Mouse (Mus musculus): ENCODE measurements around the gene AA467197. TPM values are rescaled to one million over a fixed set of nuclear protein-coding genes. Genes with fewer than 3 reads are reported as not detected.

Gene AA467197
- polyA plus RNA-seq, 1 experiment from 2014 or later, result 0.63 TPM

GRCm38 (mm10) chr2:122681379-122682137 lies 44.8 kb downstream of the AA467197 start:
- H3K27ac ChIP-seq, result no peak overlapping the region
- ATAC-seq (ENCODE audit: low FRiP score, low read depth), result no peak; the same call in 1 of the 2 replicates
- WGBS, result 88% methylated on average over 5 of the region's 5 CpGs

DNA sequence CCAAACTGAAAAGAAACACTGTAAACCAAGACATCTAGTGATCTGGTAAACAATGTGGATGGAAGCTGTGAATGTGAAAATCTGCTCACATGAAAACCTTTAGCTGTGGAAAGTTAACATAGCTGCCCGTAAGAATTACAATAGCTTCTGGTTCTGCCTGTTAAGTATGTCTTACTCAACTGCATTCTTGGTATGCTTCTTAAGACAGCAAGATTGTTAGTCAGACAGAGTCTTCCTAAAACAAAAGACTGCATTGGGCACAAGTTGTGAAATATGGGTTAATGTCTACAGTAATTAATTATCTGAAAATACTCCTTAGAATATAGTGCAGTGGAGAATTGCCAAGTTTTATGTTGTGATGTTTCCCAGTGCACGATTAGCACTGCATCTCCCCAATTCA lies 45.7 kb downstream of the AA467197 start:
- ATAC-seq (ENCODE audit: low FRiP score, low read depth), result no peak
- H3K27me3 ChIP-seq (replicated peaks), result no peaks in the 10 kb centered on the region
- WGBS, result 63% methylated on average over 2 of the region's 2 CpGs

More at GRCm38 (mm10) chr2:122681379-122682137, 44.8 kb downstream of the AA467197 start:
- H3K27me3 ChIP-seq (replicated peaks), result no peaks in the 10 kb centered on the region
- no peak overlapping the region for H3K9ac ChIP-seq
- no peaks in the 10 kb centered on the region for H3K36me3 ChIP-seq
- H3K4me1 ChIP-seq, result no peaks in the 10 kb centered on the region
- H3K9me3 ChIP-seq, result peaks cover 11% of the 10 kb centered on the region
- H3K4me2 ChIP-seq (replicated peaks), result no peak overlapping the region
- no peak overlapping the region for H3K4me3 ChIP-seq

DNA sequence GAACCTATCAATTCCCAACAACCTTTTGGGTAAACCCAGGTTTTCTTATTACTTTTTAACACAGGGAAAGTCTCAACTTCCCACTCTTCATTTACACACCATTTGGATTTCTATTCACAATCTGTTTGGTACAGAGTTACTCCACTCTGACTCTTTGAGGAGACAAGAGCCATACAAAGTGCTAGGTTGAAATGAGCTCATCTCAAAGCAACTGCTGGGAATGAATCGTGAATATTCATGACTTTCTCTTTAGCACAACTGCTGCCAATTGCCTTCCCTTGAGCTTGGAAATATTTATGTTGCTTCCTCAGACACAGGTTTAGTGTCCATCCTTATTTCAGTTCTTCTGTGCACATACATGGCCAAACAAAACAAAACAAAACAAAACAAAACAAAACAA lies 46.9 kb downstream of the AA467197 start:
- 87% methylated on average over 1 of the region's 1 CpGs for WGBS
- peak; percentile 41; the same call in 1 of the 2 replicates for ATAC-seq (ENCODE audit: low FRiP score, low read depth)
- no peaks in the 10 kb centered on the region for H3K27me3 ChIP-seq (replicated peaks)

More for the DNA sequence above, 45.7 kb downstream of the AA467197 start:
- no peak overlapping the region for H3K4me3 ChIP-seq
- H3K4me1 ChIP-seq, result no peaks in the 10 kb centered on the region
- no peak overlapping the region for H3K27ac ChIP-seq
- H3K36me3 ChIP-seq, result no peaks in the 10 kb centered on the region
- H3K4me2 ChIP-seq (replicated peaks), result no peak overlapping the region
- peaks cover 11% of the 10 kb centered on the region for H3K9me3 ChIP-seq
- no peak overlapping the region for H3K9ac ChIP-seq

GRCm38 (mm10) chr2:122686665-122687064 lies 49.9 kb downstream of the AA467197 start:
- WGBS, result 84% methylated on average over 6 of the region's 6 CpGs
- H3K9me3 ChIP-seq, result peaks cover 6% of the 10 kb centered on the region
- no peak overlapping the region for H3K9ac ChIP-seq
- H3K4me3 ChIP-seq, result no peak overlapping the region
- H3K27ac ChIP-seq, result no peak overlapping the region
- H3K4me2 ChIP-seq (replicated peaks), result no peak overlapping the region
- no peaks in the 10 kb centered on the region for H3K4me1 ChIP-seq
- no peak for ATAC-seq (ENCODE audit: low FRiP score, low read depth)
- no peaks in the 10 kb centered on the region for H3K36me3 ChIP-seq
- no peaks in the 10 kb centered on the region for H3K27me3 ChIP-seq (replicated peaks)

More for the DNA sequence above, 46.9 kb downstream of the AA467197 start:
- H3K4me1 ChIP-seq, result no peaks in the 10 kb centered on the region
- H3K4me2 ChIP-seq (replicated peaks), result no peak overlapping the region
- H3K4me3 ChIP-seq, result no peak overlapping the region
- H3K9me3 ChIP-seq, result peaks cover 11% of the 10 kb centered on the region
- H3K9ac ChIP-seq, result no peak overlapping the region
- no peak overlapping the region for H3K27ac ChIP-seq
- no peaks in the 10 kb centered on the region for H3K36me3 ChIP-seq

MicroRNAs within 50 kb of the gene (microRNA counts, 519-probe panel; counts per million panel counts)
- 342 counts per million, percentile 67 among the panel's probes with 10 or more counts for microRNA mmu-miR-147

Small RNAs within 50 kb of the gene (microRNA-seq; reads per million reads assigned to microRNA genes)
- 5.0 reads per million, percentile 15 among the genes with 10 or more reads in this experiment for gene Mir147

Other genes starting within 250 kb of the AA467197 start
- 0.28 TPM in 1 of 2 replicates, not detected in the other for gene Slc28a2, start 210.5 kb upstream of the AA467197 start, polyA plus RNA-seq (2016; fragmentation: Nextera tagmentation; extraction: Ambion mirVana)
- gene Gm14085, start 152.0 kb upstream of the AA467197 start, polyA plus RNA-seq (2016; fragmentation: Nextera tagmentation; extraction: Ambion mirVana), result not detected in 2 replicates
- 19.1 and 21.6 TPM in 2 replicates for gene Gatm, start 25.7 kb upstream of the AA467197 start, polyA plus RNA-seq (2016; fragmentation: Nextera tagmentation; extraction: Ambion mirVana)
- 8.4 and 9.4 TPM in 2 replicates for gene Slc30a4, start 65.7 kb downstream of the AA467197 start, polyA plus RNA-seq (2016; fragmentation: Nextera tagmentation; extraction: Ambion mirVana)
- 74.1 and 75.6 TPM in 2 replicates for gene Bloc1s6, start 101.5 kb downstream of the AA467197 start, polyA plus RNA-seq (2016; fragmentation: Nextera tagmentation; extraction: Ambion mirVana)
- 2.2 and 2.4 TPM in 2 replicates for gene Sqor, start 128.3 kb downstream of the AA467197 start, polyA plus RNA-seq (2016; fragmentation: Nextera tagmentation; extraction: Ambion mirVana)